Mouse (Mus musculus) heart, postnatal 0 days (tissue): ENCODE measurements around the gene Gm17509.
"Not testable (repeated sequence)": the region's sequence is repeated elsewhere in the genome, so short reads cannot be mapped to it uniquely, and the experiment has no call there.

Source experiments
- CTCF ChIP-seq: IDR thresholded peaks from 2 replicates; pipeline ENCODE4 v1.5.1; 2016; ENCODE audit warnings: antibody characterized with exemption, control low read depth, low read depth
- EP300 ChIP-seq: IDR thresholded peaks from 2 replicates; pipeline ENCODE4 v1.6.1; 2016; ENCODE audit warnings: antibody characterized with exemption, low read depth

DNA sequence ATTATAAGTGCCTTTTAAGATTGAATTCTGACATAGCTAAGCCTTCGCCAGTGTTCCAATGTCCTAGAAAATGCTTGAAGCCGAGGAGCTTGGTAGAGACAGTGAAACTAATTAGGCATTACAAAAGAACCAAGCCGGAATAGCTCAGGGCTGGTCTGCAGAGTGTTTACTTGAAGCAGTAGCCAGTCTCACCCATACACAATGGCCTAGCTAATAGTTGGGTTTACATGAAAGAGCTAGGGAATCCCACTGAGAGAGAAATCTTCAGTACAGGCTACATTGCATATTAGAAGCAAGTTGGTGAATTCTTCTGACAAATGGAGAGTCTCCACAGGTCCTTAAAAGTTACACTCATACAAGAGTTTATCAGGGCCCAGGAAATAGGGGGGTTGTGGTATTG, 40.0 kb downstream of the Gm17509 start:
- TF ChIP-seq EP300, CTCF: not testable (repeated sequence)
